Mouse (Mus musculus) cerebellum, adult 9-11 months (tissue): Measurements from ENCODE around the gene Scgb1a1.

Source experiments
- DNase-seq: peaks from one replicate; pipeline ENCODE4 v3.0.0; 2022

The Scgb1a1 gene

DNA sequence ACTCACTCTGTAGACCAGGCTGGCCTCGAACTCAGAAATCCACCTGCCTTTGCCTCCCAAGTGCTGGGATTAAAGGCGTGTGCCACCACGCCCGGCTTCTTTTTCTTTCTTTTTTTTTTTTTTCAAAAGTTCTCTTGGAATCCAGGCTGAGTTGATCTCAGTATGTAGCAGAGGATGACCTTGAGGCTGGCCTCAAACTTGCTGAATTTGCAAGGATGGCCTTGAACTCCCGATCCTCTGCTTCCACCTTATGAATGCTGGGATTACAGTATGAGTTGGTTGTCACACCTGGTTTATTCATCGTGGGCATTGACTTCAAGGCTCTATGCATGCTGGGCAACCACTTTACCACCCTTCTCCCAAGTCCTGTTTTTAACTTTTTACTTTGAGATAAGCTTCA lies 47.1 kb downstream of the Scgb1a1 start:
- DNase-seq = no peak

DNA sequence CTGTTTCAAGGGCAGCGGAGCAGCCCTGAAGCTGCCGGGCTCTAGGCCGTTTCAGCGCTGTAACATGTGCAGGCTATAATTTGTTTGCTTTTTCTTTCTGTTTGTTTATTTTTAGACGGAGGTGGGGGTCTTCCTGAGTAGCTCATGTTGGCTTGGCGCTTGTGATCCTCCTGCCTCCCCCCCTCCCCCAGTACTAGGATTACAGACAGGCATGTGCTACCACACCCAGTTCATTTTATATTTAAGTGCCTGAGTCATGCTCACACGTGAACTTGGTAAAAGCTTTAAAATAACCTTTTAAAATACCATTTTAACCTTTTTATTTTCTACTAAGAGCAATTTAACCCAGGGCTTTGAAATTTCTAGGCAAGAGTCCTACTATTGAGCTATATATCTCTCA lies 47.8 kb downstream of the Scgb1a1 start:
- no peak for DNase-seq

DNA sequence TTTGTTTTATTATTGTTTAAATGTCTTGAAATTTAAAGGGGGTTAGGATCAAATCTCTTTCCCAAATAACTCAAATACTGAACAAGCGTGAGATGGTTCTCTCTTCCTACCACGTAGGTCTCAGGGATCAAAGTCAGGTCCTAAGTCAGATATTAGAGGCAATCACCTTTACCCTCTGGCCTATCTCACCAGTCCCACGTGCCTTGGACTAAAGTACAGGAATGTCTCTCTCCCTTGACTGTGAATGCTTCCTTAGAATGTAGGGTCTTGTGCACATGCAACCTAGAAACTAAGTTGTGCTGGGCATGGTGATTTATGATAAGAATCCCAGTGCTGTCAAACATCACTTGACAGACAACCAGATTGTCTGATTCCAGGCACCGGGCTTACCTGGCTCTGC lies 48.5 kb downstream of the Scgb1a1 start:
- no peak for DNase-seq

DNA sequence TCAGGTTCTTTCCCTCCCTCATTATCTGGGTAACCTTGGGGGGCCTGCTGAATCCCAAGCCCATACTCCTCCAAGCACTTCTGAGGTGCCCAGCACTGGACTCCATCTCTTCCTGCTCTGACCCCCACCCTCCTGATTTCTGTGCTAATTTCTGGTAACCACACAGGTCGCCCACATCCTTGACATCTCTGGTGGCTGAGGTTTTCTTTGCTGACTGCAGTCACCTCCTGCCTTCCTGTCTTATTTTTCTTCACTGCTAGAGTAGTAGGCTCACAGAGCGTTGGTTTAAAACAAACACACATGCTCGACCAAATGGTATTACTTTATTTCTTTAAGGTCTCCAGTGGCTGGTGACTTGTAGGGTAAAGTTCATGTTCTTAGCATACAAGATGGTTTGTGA lies 49.6 kb downstream of the Scgb1a1 start:
- DNase-seq = no peak

GRCm38 (mm10) chr19:9035101-9035500 lies 52.7 kb downstream of the Scgb1a1 start:
- no peak for DNase-seq

DNA sequence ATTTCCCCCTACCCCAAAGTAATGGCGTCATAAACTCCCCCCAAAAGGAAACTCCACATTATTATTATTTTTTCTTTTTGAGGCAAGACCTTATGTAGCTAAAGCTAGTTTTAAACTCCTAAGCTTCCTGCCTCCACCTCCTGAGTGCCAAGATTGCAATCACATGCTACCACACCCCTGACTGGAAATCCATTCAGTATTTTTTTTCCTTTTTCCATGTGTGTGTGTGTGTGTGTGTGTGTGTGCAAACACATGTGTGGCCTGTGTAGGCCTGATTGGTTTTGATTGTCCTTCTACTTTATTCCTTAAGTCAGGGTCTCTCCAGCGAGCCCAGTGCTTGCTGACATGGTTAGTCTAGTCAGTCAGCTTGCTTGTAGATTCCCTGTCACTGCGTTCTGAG lies 53.3 kb downstream of the Scgb1a1 start:
- no peak for DNase-seq
